Mouse (Mus musculus) intestine, embryonic 15.5 days (tissue): ENCODE measurements at regions not wholly inside any gene's neighbourhood (a gene's known extent, or its start where the extent isn't known, plus 50 kb on each side); places are given as distances from the start of the nearest gene placed in this dataset.
"Not testable (repeated sequence)": the region's sequence is repeated elsewhere in the genome, so short reads cannot be mapped to it uniquely, and the experiment has no call there.

Experiments
- ATAC-seq: fragments of 200-750 bp; cut with Nextera tagmentation; 2 replicates; pipeline ENCODE4 v1.8.0; 2017; ENCODE audit warnings: moderate TSS enrichment, moderate library complexity
- H3K27ac ChIP-seq: fragments of 300-500 bp; sonication (generic); 2 replicates; pipeline ENCODE4 v1.5.1; 2015; ENCODE audit warnings: mild to moderate bottlenecking, inconsistent platforms
- H3K27me3 ChIP-seq: fragments of 300-500 bp; sonication (generic); replicated peaks from 2 replicates; pipeline ENCODE4 v1.6.1; 2015; ENCODE audit warnings: inconsistent platforms
- H3K36me3 ChIP-seq: fragments of 300-500 bp; sonication (generic); 2 replicates; pipeline ENCODE4 v1.6.1; 2015; ENCODE audit warnings: inconsistent platforms
- H3K4me1 ChIP-seq: fragments of 300-500 bp; sonication (generic); replicated peaks from 2 replicates; pipeline ENCODE4 v1.6.1; 2015; ENCODE audit warnings: inconsistent platforms
- H3K4me2 ChIP-seq: fragments of 300-500 bp; sonication (generic); replicated peaks from 2 replicates; pipeline ENCODE4 v1.6.1; 2015; ENCODE audit warnings: mild to moderate bottlenecking, inconsistent platforms
- H3K4me3 ChIP-seq: fragments of 300-500 bp; sonication (generic); replicated peaks from 2 replicates; pipeline ENCODE4 v1.5.1; 2015; ENCODE audit warnings: inconsistent platforms
- H3K9ac ChIP-seq: fragments of 300-500 bp; sonication (generic); 2 replicates; pipeline ENCODE4 v1.6.1; 2015; ENCODE audit warnings: inconsistent platforms
- H3K9me3 ChIP-seq: fragments of 300-500 bp; sonication (generic); 2 replicates; pipeline ENCODE4 v1.6.1; 2016; ENCODE audit warnings: inconsistent platforms
- WGBS: fragments of 180-500 bp; shearing (Covaris S2); methylation state at CpG from one replicate; pipeline ENCODE4 v1.1.7; 2015; 5-methylcytosine and 5-hydroxymethylcytosine counted together

- H3K27me3 ChIP-seq, result no peaks in the 10 kb centered on the region
- no peak for ATAC-seq
- H3K9ac ChIP-seq, result no peak overlapping the region
- 23% methylated on average over 5 of the region's 5 CpGs for WGBS
- no peaks in the 10 kb centered on the region for H3K9me3 ChIP-seq
- H3K4me1 ChIP-seq, result no peaks in the 10 kb centered on the region
- H3K4me2 ChIP-seq, result no peak overlapping the region
- H3K36me3 ChIP-seq, result no peaks in the 10 kb centered on the region
- no peak overlapping the region for H3K27ac ChIP-seq
- H3K4me3 ChIP-seq, result no peak overlapping the region
Measured at GRCm38 (mm10) chr11:114502562-114502961, 165.8 kb upstream of the Rpl38 start.

- ATAC-seq, result no peak
- WGBS, result 49% methylated on average over 5 of the region's 5 CpGs
Measured at GRCm38 (mm10) chr11:114501869-114502540, 166.3 kb upstream of the Rpl38 start.

GRCm38 (mm10) chr11:114500416-114500815 lies 167.9 kb upstream of the Rpl38 start:
- WGBS, result 94% methylated on average over 7 of the region's 7 CpGs
- no peak for ATAC-seq

More at GRCm38 (mm10) chr11:114501869-114502540, 166.3 kb upstream of the Rpl38 start:
- no peaks in the 10 kb centered on the region for H3K9me3 ChIP-seq
- no peaks in the 10 kb centered on the region for H3K27me3 ChIP-seq
- no peak overlapping the region for H3K9ac ChIP-seq
- H3K4me2 ChIP-seq, result no peak overlapping the region
- H3K27ac ChIP-seq, result no peak overlapping the region
- H3K4me1 ChIP-seq, result no peaks in the 10 kb centered on the region
- no peaks in the 10 kb centered on the region for H3K36me3 ChIP-seq
- no peak overlapping the region for H3K4me3 ChIP-seq

GRCm38 (mm10) chr11:114499665-114500064 lies 168.7 kb upstream of the Rpl38 start:
- Histone ChIP-seq H3K9ac (no peak overlapping the region), H3K4me2 (no peak overlapping the region), H3K4me3 (no peak overlapping the region), H3K36me3 (no peaks in the 10 kb centered on the region), H3K27me3 (no peaks in the 10 kb centered on the region; the same call in 1 of the 2 replicates), H3K9me3 (no peaks in the 10 kb centered on the region), H3K27ac (no peak overlapping the region), H3K4me1 (no peaks in the 10 kb centered on the region)
- 92% methylated on average over 12 of the region's 12 CpGs for WGBS
- no peak for ATAC-seq

More at GRCm38 (mm10) chr11:114500416-114500815, 167.9 kb upstream of the Rpl38 start:
- Histone ChIP-seq H3K4me3 (no peak overlapping the region), H3K27ac (no peak overlapping the region), H3K27me3 (no peaks in the 10 kb centered on the region; the same call in 1 of the 2 replicates), H3K36me3 (no peaks in the 10 kb centered on the region), H3K9ac (no peak overlapping the region), H3K9me3 (no peaks in the 10 kb centered on the region), H3K4me1 (no peaks in the 10 kb centered on the region), H3K4me2 (no peak overlapping the region)

GRCm38 (mm10) chr11:114495520-114495921 lies 172.8 kb upstream of the Rpl38 start:
- Histone ChIP-seq H3K4me2 (no peak overlapping the region), H3K27me3 (no peaks in the 10 kb centered on the region; the same call in 1 of the 2 replicates), H3K4me1 (no peaks in the 10 kb centered on the region), H3K27ac (no peak overlapping the region), H3K9ac (no peak overlapping the region), H3K4me3 (no peak overlapping the region), H3K9me3 (no peaks in the 10 kb centered on the region), H3K36me3 (no peaks in the 10 kb centered on the region)
- 52% methylated on average over 5 of the region's 5 CpGs for WGBS
- ATAC-seq, result no peak

- Histone ChIP-seq H3K4me1 (0 out of 2 replicates have a peak, but pooled peaks cover 4% of the 10 kb centered on the region), H3K27ac (no peak overlapping the region), H3K4me2 (no peak overlapping the region), H3K4me3 (no peak overlapping the region), H3K27me3 (no peaks in the 10 kb centered on the region), H3K9ac (no peak overlapping the region), H3K36me3 (no peaks in the 10 kb centered on the region), H3K9me3 (no peaks in the 10 kb centered on the region)
- 16% methylated on average over 8 of the region's 8 CpGs for WGBS
- no peak for ATAC-seq
Measured at GRCm38 (mm10) chr11:114486455-114486854, 181.9 kb upstream of the Rpl38 start.

- Histone ChIP-seq H3K4me3 (no peak overlapping the region), H3K4me2 (no peak overlapping the region), H3K36me3 (no peaks in the 10 kb centered on the region), H3K9ac (no peak overlapping the region), H3K27ac (no peak overlapping the region), H3K27me3 (no peaks in the 10 kb centered on the region), H3K4me1 (0 out of 2 replicates have a peak, but pooled peaks cover 4% of the 10 kb centered on the region), H3K9me3 (no peaks in the 10 kb centered on the region)
- ATAC-seq, result peak; percentile 36; the same call in 1 of the 2 replicates
- WGBS, result 56% methylated on average over 15 of the region's 15 CpGs
Measured at GRCm38 (mm10) chr11:114485429-114485828, 182.9 kb upstream of the Rpl38 start.

GRCm38 (mm10) chr11:114484668-114484953 lies 183.7 kb upstream of the Rpl38 start:
- Histone ChIP-seq H3K9me3 (no peaks in the 10 kb centered on the region), H3K4me2 (no peak overlapping the region), H3K27ac (no peak overlapping the region), H3K4me1 (0 out of 2 replicates have a peak, but pooled peaks cover 4% of the 10 kb centered on the region), H3K27me3 (no peaks in the 10 kb centered on the region), H3K9ac (no peak overlapping the region), H3K36me3 (no peaks in the 10 kb centered on the region), H3K4me3 (no peak overlapping the region)
- WGBS, result 86% methylated on average over 4 of the region's 4 CpGs
- ATAC-seq, result no peak

GRCm38 (mm10) chr11:114483823-114484667 lies 184.3 kb upstream of the Rpl38 start:
- Histone ChIP-seq H3K4me1 (0 out of 2 replicates have a peak, but pooled peaks cover 4% of the 10 kb centered on the region), H3K4me3 (no peak overlapping the region), H3K36me3 (no peaks in the 10 kb centered on the region), H3K27me3 (no peaks in the 10 kb centered on the region), H3K4me2 (no peak overlapping the region), H3K27ac (no peak overlapping the region), H3K9me3 (no peaks in the 10 kb centered on the region), H3K9ac (no peak overlapping the region)
- ATAC-seq, result no peak
- WGBS, result 66% methylated on average over 12 of the region's 12 CpGs

GRCm38 (mm10) chr11:114483350-114483749 lies 185.0 kb upstream of the Rpl38 start:
- not testable (repeated sequence) for H3K27ac ChIP-seq, H3K9ac ChIP-seq, H3K9me3 ChIP-seq, ATAC-seq, H3K36me3 ChIP-seq, H3K4me3 ChIP-seq, H3K4me2 ChIP-seq, H3K4me1 ChIP-seq, H3K27me3 ChIP-seq
- WGBS, result 76% methylated on average over 7 of the region's 7 CpGs

GRCm38 (mm10) chr11:114482070-114482469 lies 186.3 kb upstream of the Rpl38 start:
- Histone ChIP-seq H3K36me3 (no peaks in the 10 kb centered on the region), H3K4me3 (no peak overlapping the region), H3K4me2 (no peak overlapping the region), H3K27me3 (no peaks in the 10 kb centered on the region), H3K9ac (no peak overlapping the region), H3K27ac (no peak overlapping the region), H3K9me3 (no peaks in the 10 kb centered on the region), H3K4me1 (0 out of 2 replicates have a peak, but pooled peaks cover 4% of the 10 kb centered on the region)
- WGBS, result 80% methylated on average over 10 of the region's 10 CpGs
- no peak for ATAC-seq

- Histone ChIP-seq H3K4me2 (no peak overlapping the region), H3K27ac (no peak overlapping the region), H3K9me3 (no peaks in the 10 kb centered on the region), H3K36me3 (no peaks in the 10 kb centered on the region), H3K27me3 (no peaks in the 10 kb centered on the region), H3K4me3 (no peak overlapping the region), H3K9ac (no peak overlapping the region), H3K4me1 (no peaks in the 10 kb centered on the region)
- 70% methylated on average over 7 of the region's 7 CpGs for WGBS
- no peak for ATAC-seq
Measured at GRCm38 (mm10) chr11:114481037-114481436, 187.3 kb upstream of the Rpl38 start.
